Mouse (Mus musculus) midbrain, postnatal 0 days (tissue): ENCODE data around the gene Hoxd3. TPM values are rescaled to one million over a fixed set of nuclear protein-coding genes. Genes with fewer than 3 reads are reported as not detected.
A peak's percentile ranks its signal among the peaks of the same experiment; 100 is the strongest.

Source experiments
- ATAC-seq: fragments of 200-750 bp; cut with Nextera tagmentation; 2 replicates; pipeline ENCODE4 v1.8.0; 2017; ENCODE audit warnings: moderate number of reproducible peaks, mild to moderate bottlenecking, moderate TSS enrichment, moderate library complexity; ENCODE audit not compliant: low FRiP score
- DNase-seq: peaks from one replicate; pipeline ENCODE4 v3.0.0-alpha.2; 2015; ENCODE audit warnings: low spot score
- H3K27ac ChIP-seq: fragments of 300-500 bp; sonication (generic); 2 replicates; pipeline ENCODE4 v1.5.1; 2014; ENCODE audit warnings: low read depth, mild to moderate bottlenecking, low read length, mixed read lengths
- H3K27me3 ChIP-seq: fragments of 300-500 bp; sonication (generic); 2 replicates; pipeline ENCODE4 v1.6.1; 2014; ENCODE audit warnings: low read length, control low read depth, mixed read lengths; ENCODE audit not compliant: insufficient read depth
- H3K36me3 ChIP-seq: fragments of 300-500 bp; sonication (generic); 2 replicates; pipeline ENCODE4 v1.6.1; 2014; ENCODE audit warnings: low read length, control low read depth, mixed read lengths; ENCODE audit not compliant: insufficient read depth
- H3K4me1 ChIP-seq: fragments of 300-500 bp; sonication (generic); 2 replicates; pipeline ENCODE4 v1.6.1; 2014; ENCODE audit warnings: mild to moderate bottlenecking, control low read depth, antibody characterized with exemption, low read length, mixed read lengths; ENCODE audit not compliant: insufficient read depth
- H3K4me2 ChIP-seq: fragments of 300-500 bp; sonication (generic); 2 replicates; pipeline ENCODE4 v1.6.1; 2014; ENCODE audit warnings: low read depth, mild to moderate bottlenecking, low read length, mixed read lengths; ENCODE audit not compliant: poor library complexity, severe bottlenecking
- H3K4me3 ChIP-seq: fragments of 300-500 bp; sonication (generic); 2 replicates; pipeline ENCODE4 v1.5.1; 2014; ENCODE audit warnings: low read depth, mild to moderate bottlenecking, low read length, moderate library complexity
- H3K9ac ChIP-seq: fragments of 300-500 bp; sonication (generic); replicated peaks from 2 replicates; pipeline ENCODE4 v1.6.1; 2014; ENCODE audit warnings: mild to moderate bottlenecking, low read length, moderate library complexity, mixed read lengths; ENCODE audit not compliant: poor library complexity, severe bottlenecking
- H3K9me3 ChIP-seq: fragments of 300-500 bp; sonication (generic); 2 replicates; pipeline ENCODE4 v1.6.1; 2016; ENCODE audit warnings: low read length, control low read depth
- CTCF ChIP-seq: IDR thresholded peaks from 2 replicates; pipeline ENCODE4 v1.5.1; 2016; ENCODE audit warnings: antibody characterized with exemption, mild to moderate bottlenecking
- WGBS: fragments of 180-500 bp; shearing (Covaris S2); extraction: QIAGEN DNeasy Blood & Tissue Kit; methylation state at CpG from one replicate; pipeline ENCODE4 v1.1.7; 2014; 5-methylcytosine and 5-hydroxymethylcytosine counted together
- polyA plus RNA-seq: library from polyadenylated mRNA; unstranded; fragments of >200 nt; fragmentation: Nextera tagmentation; extraction: Ambion mirVana; gene quantifications from 2 replicates; pipeline ENCODE4 v1.2.1, GENCODE M21; 2015
- total RNA-seq: library from RNA; depleted of rRNA; stranded (reverse); fragments of >200 nt; gene quantifications from 2 replicates; pipeline ENCODE4 v1.2.3, GENCODE M21; 2014

The Hoxd3 gene
- total and polyA plus RNA-seq, 2 experiments from 2014 or later = 11.6 TPM; not detected in 1

DNA sequence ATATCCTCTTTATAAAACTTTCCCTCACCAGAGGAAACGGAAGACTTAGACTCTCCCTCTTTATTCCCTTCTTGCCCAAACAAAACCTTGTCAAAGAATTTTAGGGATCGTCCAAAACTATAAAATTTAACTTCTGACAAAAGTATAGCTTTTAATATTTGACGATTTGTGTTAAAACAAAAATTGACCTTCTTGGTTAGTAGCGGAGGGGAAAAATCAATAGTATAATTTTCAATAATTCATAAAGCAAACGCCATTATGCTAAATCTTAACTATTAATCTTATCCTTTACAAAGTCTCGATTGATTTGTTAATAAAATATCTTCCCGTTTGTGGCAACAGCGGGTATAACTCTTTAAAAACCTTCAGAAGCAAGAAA is 21.4 kb upstream of the Hoxd3 start:
- Histone ChIP-seq H3K36me3 (no peaks in the 10 kb centered on the region), H3K4me3 (no peak overlapping the region), H3K27me3 (peaks cover 95% of the 10 kb centered on the region), H3K9ac (no peak overlapping the region), H3K27ac (no peak overlapping the region), H3K4me2 (no peak overlapping the region), H3K9me3 (0 out of 2 replicates have a peak, but pooled peaks cover 5% of the 10 kb centered on the region), H3K4me1 (no peaks in the 10 kb centered on the region)
- WGBS = 8% methylated on average over 8 of the region's 8 CpGs
- ATAC-seq (no peak), DNase-seq (no peak)
- no peak for TF ChIP-seq CTCF

- H3K36me3 ChIP-seq = no peaks in the 10 kb centered on the region
- H3K27me3 ChIP-seq = peaks cover 97% of the 10 kb centered on the region
- ATAC-seq = no peak
- H3K4me3 ChIP-seq = peak within 1 kb of the TSS; percentile 0; the same call in 1 of the 2 replicates
- no peak within 1 kb of the TSS for H3K9ac ChIP-seq
- H3K9me3 ChIP-seq = 0 out of 2 replicates have a peak, but pooled peaks cover 5% of the 10 kb centered on the region
- TF ChIP-seq CTCF = peak; percentile 34; the same call in 1 of the 2 replicates
- DNase-seq = peak; percentile 51
- no peak within 1 kb of the TSS for H3K27ac ChIP-seq
- H3K4me1 ChIP-seq = no peaks in the 10 kb centered on the region
- WGBS = under 1% methylated on average over 56 of the region's 56 CpGs
- H3K4me2 ChIP-seq = no peak within 1 kb of the TSS
Measured at GRCm38 (mm10) chr2:74691022-74691951, 20.4 kb upstream of the Hoxd3 start, which contains the start of gene Hoxd10. Gene Hoxd10 (plus strand): TSS chr2:74691924.

DNA sequence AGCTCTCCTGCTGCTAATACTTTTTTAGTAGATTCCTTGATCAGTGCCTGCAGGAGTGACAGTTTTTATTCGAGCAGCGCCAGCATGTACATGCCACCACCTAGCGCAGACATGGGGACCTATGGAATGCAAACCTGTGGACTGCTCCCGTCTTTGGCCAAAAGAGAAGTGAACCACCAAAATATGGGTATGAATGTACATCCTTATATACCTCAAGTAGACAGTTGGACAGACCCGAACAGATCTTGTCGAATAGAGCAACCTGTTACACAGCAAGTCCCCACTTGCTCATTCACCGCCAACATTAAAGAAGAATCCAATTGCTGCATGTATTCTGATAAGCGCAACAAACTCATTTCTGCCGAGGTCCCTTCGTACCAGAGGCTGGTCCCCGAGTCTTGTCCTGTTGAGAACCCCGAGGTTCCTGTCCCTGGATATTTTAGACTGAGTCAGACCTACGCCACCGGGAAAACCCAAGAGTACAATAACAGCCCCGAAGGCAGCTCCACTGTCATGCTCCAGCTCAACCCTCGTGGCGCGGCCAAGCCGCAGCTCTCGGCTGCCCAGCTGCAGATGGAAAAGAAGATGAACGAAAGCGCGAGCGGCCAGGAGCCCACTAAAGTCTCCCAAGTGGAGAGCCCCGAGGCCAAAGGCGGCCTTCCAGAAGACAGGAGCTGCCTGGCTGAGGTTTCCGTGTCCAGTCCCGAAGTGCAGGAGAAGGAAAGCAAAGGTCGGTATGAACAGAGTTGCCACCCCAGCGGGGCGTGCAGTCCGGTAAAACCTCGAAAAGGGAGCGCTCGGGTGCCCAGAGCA is 19.5 kb upstream of the Hoxd3 start:
- DNase-seq = no peak
- peaks cover 97% of the 10 kb centered on the region for H3K27me3 ChIP-seq
- no peaks in the 10 kb centered on the region for H3K36me3 ChIP-seq
- no peak overlapping the region for H3K9ac ChIP-seq
- H3K4me3 ChIP-seq = no peak overlapping the region
- no peak for TF ChIP-seq CTCF
- H3K4me2 ChIP-seq = no peak overlapping the region
- 4% methylated on average over 35 of the region's 35 CpGs for WGBS
- H3K4me1 ChIP-seq = no peaks in the 10 kb centered on the region
- no peak for ATAC-seq
- 0 out of 2 replicates have a peak, but pooled peaks cover 5% of the 10 kb centered on the region for H3K9me3 ChIP-seq
- H3K27ac ChIP-seq = no peak overlapping the region

- TF ChIP-seq CTCF = no peak
- no peak for ATAC-seq
- Histone ChIP-seq H3K27me3 (peaks cover 97% of the 10 kb centered on the region), H3K4me1 (0 out of 2 replicates have a peak, but pooled peaks cover 2% of the 10 kb centered on the region), H3K4me3 (no peak overlapping the region), H3K9me3 (0 out of 2 replicates have a peak, but pooled peaks cover 5% of the 10 kb centered on the region), H3K4me2 (no peak overlapping the region), H3K27ac (no peak overlapping the region), H3K9ac (no peak overlapping the region), H3K36me3 (no peaks in the 10 kb centered on the region)
- 1% methylated on average over 20 of the region's 20 CpGs for WGBS
- no peak for DNase-seq
Measured at GRCm38 (mm10) chr2:74692808-74693431, 18.8 kb upstream of the Hoxd3 start.

GRCm38 (mm10) chr2:74693432-74693827 is 18.3 kb upstream of the Hoxd3 start:
- Histone ChIP-seq H3K27me3 (peaks cover 94% of the 10 kb centered on the region), H3K27ac (no peak overlapping the region), H3K4me2 (no peak overlapping the region), H3K9ac (no peak overlapping the region), H3K36me3 (no peaks in the 10 kb centered on the region), H3K9me3 (0 out of 2 replicates have a peak, but pooled peaks cover 5% of the 10 kb centered on the region), H3K4me3 (no peak overlapping the region), H3K4me1 (0 out of 2 replicates have a peak, but pooled peaks cover 2% of the 10 kb centered on the region)
- DNase-seq (no peak), ATAC-seq (no peak)
- 10% methylated on average over 4 of the region's 4 CpGs for WGBS
- no peak for TF ChIP-seq CTCF
